Mouse (Mus musculus): ENCODE measurements around the gene Pecam1.
"Not testable (repeated sequence)": the region's sequence is repeated elsewhere in the genome, so short reads cannot be mapped to it uniquely, and the experiment has no call there.

Gene Pecam1

DNA sequence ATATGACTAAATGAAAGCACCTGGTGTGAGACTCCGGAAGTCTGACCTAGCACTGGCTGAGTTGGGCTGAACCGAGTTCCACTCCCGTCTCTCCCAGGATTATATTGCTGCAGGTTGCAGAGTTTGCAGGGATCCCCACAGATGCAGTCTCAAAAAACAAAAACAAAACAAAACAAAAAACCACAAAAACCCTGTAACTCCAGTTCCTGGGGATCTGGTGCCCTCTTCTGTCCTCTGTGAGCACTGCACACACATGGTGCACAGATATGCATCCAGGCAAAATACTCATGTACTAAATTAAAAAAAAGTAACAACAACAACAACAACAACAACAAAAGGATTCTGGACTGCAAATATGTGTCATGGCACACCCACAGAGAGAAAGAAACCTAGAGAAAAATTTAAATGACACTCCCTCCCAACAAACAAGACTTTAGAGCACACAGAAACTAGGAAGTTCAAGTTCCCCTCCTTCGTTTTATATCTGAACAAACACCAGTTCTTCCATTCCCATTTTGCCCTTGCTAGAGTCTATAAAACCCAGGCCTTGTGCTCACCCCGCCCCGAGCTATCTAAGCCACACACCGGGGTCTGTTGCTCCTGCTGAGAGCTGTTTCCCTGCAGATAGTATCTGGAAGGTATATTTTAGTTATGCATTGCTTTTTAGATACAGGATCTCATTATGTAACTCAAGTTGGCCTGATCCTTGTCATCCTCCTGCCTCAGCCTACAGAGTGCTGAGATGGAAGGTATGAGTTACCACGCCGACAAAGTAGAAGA lies 20.0 kb upstream of the Pecam1 start:
- no peak for DNase-seq (ENCODE audit: low spot score in 2 of 2)

DNA sequence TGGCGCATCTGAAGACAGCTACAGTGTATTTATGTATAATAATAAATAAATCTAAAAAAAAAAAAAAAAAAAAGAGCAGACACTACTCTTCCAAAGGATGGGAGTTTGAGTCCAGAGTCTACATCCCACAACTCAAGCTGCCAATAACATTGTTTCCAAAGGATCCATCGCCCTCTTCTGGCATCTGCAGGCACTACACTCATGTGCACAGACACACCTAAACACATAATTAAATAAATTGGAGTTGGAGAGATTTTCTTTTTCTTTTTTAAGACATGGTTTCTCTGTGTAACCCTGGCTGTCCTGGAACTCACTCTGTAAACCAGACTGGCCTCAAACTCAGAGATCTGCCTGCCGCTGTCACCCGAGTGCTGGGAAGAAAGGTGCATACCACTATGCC lies 17.1 kb upstream of the Pecam1 start:
- no peak for DNase-seq (ENCODE audit: low spot score in 2 of 2)

DNA sequence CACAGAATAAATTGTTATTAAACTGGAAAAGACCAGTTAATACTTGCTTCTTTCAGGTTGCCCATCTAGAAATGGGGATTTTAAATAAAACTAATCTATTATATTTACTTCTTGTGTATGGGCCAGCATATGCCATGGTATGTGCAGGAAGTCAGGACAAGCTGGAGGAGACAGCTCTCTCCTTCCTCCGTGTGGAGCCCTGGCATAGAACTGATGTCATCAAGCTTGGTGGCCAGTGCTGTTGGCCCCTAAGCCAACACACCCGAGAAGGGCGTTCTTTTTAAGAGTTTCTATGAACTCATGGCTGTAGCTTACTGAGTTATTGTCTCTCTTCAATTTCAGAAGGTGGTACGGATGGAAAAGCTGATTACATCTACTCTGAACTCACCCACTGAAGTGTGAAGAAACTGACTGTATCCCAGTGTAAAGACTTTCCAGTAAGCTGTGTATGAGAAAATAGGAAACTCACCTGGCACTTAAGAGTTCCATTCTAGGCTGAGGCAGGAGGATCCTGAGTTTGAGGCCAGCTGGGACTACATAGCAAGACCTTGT lies 16.3 kb upstream of the Pecam1 start:
- no peak for DNase-seq (ENCODE audit: low spot score in 2 of 2)

DNA sequence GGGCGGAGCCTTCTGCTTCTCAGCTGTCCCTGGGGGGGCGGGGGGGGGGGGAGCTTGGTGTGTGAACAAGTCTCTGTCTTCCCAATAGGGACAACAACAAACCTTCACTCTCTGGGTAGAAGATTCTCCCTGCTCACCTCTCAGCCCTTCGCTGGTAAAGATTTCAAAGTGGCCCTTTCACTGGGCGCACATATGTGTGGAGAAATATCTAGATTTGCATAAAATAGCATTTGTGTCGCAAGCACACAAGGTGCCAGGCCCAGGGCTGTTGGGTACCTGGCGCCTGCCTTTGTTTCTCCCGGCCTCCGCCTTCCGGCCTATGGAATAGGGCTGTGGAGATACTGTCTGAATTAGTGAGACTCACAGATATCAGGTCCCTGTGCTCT lies 12.4 kb upstream of the Pecam1 start:
- DNase-seq (ENCODE audit: low spot score in 2 of 2): no peak

DNA sequence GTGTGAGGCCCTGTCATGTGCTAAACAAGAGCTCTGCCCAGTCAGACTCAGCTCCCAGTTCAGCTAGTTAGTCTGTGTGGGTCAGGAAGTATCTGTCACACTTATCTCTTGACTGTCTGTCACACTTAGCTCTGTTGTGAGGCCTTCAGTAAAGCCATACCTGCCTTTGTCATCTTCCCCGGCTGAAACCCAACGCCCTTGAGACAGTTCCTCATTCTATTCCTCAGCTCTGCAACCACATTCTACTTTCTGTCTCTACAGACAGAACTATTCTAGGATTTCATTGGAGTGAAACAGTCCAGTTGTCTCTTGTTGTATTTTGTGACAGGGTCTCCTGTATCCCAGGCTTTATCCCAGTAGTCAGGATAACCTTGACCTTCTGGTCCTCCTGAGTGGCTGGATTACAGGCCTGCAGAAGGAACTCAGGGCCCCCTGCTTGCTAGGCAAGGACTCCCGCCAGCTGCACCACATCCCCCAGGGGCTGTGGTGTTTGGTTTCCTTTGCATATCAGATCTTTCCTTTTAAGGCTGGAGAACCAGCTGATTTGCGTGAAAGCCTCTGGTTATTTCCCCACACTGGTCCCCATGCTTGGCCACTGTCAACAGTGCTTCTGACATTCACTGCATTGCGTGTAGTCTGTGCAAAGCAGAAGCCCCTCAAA lies 11.8 kb upstream of the Pecam1 start:
- no peak for DNase-seq (ENCODE audit: low spot score in 2 of 2)

DNA sequence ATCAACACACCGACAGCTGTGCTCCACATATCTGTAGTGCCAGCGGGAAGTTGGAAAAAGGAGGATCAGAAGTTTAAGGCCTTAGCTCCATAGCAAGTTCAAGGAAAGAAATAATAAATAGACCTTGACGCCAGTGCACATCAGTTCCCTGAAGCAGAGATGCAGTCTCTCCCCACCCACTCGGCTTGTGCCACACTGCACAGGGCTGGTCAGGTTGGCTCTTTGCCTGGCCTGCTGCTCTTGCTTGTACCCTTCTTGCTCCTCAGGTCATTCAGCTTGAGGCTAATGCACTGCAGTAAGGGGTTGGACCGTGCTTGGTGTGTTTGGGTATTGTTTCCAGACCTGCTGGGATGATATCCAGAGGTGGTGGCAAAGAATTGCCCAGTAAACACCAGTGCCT lies 10.1 kb upstream of the Pecam1 start:
- no peak for DNase-seq (ENCODE audit: low spot score in 2 of 2)

DNA sequence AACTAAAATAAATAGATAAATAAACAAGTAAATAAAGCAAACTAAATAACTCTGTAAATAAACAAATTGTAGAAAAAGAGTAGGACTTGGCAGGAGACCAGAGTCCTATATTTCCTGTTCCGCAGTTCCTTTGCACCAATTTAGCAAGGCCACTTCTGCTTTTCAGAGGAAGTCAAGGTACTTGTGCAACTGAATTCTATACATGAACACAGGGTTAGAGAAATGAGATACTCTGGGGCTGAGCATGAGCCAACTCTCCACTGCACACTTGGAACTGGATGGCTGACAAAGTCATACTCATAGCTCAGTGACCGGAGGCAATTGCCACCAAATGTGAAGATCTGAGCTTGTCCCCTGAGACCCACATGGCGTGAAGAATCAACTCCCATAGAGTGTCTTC lies 8.6 kb upstream of the Pecam1 start:
- no peak for DNase-seq (ENCODE audit: low spot score in 2 of 2)

DNA sequence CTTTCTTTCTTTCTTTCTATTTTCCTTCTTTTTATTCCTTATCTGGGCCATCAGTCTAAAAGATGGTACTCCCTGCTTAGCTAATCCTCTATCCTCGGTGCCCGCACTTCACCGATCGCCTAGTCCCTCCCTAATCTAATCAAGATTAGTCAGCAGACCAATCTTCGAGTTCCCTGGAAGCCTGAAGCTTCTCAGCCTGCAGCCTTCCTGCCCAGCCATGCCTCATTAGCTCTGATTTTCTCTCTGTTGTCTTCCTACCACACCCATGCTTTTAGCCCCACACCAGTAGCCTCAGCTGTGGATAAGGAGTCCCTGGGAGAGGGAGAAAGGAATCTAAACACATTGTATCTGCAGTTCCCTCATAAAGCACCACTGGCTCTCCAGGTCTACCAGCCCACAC lies 5.2 kb upstream of the Pecam1 start:
- no peak for DNase-seq (ENCODE audit: low spot score in 2 of 2)

DNA sequence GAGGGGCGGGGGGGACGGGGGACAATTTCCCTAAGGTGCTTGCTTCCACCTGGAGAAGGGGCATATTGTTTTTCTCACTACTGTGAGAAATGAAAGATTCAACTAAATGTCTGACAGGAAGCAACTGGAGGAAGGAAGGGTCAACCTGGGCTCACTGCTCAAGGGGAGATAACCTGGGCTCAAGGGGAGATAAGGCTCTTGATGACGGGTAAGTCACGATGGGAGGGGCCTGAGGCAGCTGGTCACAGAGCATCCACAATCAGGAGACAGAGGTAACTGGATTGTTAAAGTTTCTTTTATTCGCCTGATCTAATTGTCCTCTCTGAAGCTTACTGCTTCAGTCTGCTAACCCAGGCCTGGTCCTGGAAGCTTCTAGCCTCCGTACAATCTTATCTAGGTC lies 2.9 kb upstream of the Pecam1 start:
- no peak for DNase-seq (ENCODE audit: low spot score in 2 of 2)

DNA sequence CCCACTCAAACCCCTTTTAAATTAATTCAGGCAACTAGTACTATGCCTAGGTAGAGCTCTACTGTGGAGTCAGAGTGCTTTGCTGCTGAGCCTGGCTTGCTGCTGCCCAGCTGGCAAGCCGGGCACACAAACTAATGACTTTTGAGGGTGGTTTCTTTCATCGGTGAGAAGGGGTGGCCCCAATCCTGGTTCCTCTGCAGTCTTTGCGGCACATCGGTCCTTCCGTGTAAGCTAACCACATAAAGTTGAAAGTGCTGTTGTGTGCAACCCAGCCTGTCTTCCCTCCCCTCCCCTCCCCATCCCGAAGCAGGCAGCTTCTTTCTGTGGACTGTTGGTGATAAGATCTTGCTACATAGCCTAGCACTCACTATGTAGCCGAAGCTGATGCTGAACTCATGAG lies 1.7 kb upstream of the Pecam1 start:
- DNase-seq (ENCODE audit: low spot score in 2 of 2): no peak

DNA sequence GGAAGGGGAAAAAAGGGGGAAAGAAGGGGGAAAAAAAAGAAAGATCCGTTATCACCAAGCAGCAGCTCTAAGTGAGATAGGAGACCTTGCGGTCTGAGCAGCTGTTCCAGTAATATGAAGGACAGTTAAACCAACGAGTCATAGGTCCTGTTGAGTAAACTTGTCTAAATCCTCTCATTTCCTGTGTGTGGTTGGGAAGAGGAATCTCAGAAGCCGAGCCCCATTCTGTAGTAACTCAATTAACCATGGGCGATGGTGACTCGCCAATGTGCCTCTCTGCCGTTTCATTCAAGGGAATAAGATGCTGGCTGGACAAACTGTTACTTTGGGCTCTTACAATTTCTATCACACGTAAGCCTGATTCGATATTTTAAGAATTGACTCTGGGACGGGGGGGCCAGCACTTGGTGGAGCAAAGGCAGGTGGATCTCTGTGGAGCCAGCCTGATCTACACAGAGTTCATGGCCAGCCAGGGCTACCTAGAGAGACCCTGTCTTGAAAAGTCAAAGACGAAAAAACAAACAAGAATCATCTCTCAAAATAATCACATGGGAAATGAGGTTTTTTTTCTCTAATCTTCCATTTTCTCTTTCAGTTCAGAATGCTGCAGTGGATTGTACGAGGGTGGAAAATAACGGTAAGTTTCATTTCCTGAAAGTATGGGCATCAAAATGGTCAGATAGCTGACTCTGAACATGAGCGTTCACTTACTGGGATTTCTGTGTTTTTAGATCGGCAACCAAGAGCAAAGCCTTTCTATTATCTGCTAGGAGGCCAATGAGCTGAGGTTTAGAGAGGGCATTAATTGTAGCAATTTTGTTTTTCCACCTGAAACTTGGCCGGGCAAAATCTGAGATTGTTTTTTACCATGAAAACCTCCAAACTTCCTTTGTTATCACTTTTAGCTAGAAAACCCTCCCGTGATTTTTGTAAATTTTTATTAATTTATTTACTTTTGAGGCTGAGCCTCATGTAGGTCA lies 901 bp upstream of the Pecam1 start, which contains the start of gene Milr1:
Gene Milr1, plus strand, starts transcription at position 188 of the 980 bp plus-strand sequence.
- no peak for DNase-seq (ENCODE audit: low spot score in 2 of 2)

DNA sequence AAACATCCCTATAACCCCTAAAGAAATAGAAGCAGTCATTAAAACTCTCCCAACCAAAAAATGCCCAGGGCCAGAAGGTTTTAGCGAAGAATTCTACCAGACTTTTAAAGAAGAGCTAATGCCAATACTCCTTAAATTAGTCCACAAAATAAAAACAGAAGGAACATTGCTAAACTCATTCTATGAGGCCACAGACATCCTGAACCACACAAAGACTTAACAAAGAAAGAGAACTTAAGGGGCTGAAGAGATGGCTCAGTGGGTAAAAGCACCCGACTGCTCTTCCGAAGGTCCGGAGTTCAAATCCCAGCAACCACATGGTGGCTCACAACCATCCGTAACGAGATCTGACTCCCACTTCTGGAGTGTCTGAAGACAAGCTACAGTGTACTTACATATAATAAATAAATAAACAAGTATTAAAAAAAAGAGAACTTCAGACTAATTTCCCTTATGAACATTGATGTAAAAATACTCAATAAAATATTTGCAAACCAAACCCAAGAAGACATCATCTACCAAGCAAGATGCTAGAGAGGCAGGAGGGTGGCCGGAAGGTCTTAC lies 789 bp downstream of the Pecam1 start:
- DNase-seq (ENCODE audit: low spot score in 2 of 2): not testable (repeated sequence)

DNA sequence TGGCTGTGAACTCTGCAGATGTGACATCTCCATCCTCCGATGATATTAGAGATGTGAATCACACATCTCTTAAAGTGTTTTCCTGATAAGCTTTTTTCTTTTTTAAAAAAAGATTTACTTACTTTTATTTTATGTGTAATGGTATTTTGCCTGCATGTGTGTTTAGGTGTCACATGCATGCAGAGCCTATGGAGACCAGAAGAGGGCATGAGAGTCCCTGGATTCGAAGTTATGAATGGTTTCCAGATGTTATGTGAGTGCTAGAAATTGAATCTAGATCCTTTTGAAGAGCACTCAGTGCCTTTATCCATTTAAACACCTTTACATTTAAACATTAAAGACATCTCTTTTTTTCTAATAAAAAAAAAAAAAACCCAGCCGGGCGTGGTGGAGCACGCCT lies 5.5 kb downstream of the Pecam1 start:
- no peak for DNase-seq (ENCODE audit: low spot score in 2 of 2)

DNA sequence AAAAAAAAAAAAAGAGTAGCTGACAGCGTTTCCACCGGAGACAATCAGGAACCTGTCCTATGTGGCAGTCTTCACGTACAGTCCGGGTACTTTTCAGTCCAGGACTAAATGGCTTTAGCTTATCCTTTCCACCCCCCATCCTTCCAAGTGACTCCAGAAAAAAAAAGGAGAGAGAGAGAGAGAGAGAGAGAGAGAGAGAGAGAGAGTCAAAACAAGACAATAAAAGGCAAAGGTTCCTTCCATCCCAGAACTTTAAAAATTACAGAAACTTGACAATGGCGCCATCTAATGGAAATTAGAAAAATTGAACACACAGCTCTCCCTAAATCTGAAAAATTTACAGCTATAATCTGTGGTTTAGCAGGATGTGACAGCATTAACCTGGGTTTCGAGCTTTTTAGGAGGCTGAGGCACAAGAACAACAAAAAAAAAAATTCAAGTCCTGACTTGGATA lies 8.0 kb downstream of the Pecam1 start:
- no peak for DNase-seq (ENCODE audit: low spot score in 2 of 2)

DNA sequence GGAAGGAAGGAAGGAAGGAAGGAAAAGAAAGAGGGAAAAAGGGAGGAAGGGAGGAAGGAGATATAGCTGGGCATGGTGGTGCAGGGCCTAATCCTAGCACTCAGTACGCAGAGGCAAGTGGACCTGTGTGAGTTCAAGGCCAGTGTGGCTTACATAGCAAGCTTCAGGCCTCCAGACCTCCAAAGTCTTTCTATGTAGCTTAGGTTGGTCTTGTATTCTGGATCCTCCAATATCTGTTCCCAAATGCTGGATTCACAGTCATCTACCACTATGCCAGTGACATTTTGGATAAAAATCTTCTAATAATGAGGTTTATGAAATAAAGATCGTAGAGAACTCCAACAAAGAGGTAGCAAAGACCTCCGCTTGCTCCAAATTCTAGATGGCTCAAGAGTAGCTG lies 8.6 kb downstream of the Pecam1 start:
- DNase-seq (ENCODE audit: low spot score in 2 of 2): no peak

DNA sequence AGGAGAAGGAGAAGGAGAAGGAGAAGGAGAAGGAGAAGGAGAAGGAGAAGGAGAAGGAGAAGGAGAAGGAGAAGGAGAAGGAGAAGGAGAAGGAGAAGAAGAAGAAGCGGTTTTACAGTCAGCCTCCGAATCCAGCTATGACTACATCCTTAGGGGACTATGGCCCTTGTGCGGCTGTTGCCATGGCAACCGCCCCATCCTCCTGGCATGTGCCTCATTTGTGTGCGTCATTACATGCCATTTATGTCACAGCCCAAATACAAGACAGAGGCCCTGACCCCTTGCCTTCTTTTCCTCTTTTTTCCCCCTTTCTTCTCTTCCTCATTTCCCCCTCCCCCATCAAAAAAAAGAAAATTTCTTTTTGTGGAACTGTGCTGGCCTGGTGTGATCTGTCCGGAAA lies 9.2 kb downstream of the Pecam1 start:
- DNase-seq (ENCODE audit: low spot score in 2 of 2): no peak

DNA sequence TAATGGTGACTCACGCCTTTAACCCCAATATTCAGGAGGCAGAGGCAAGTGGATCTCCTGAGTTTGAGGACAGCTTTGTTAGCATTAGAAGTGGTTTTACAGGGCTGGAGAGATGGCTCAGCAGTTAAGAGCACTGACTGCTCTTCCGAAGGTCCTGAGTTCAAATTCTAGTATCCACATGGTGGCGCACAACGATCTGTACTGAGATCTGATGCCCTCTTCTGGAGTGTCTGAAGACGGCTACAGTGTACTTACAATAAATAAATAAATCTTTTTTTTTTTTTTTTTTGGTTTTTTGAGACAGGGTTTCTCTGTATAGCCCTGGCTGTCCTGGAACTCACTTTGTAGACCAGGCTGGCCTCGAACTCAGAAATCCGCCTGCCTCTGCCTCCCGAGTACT lies 9.7 kb downstream of the Pecam1 start:
- not testable (repeated sequence) for DNase-seq (ENCODE audit: low spot score in 2 of 2)

DNA sequence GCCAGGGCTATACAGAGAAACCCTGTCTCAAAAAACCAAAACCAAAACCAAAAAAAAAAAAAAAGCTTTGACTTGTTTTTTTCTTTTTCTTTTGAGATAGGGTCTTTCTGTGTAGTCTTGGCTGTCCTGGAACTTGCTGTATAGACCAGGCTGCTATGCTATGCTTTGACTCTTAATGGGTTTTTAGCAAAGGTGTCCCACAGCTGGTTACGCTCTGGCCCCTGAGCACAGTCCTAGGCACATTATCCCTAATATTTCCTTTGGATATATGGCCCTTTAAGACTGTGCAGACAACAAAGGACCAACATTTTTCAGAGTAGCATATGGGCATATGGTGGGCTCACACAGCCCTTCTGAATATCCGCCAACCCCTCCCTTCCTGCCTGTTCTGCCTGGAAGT lies 11.3 kb downstream of the Pecam1 start:
- no peak for DNase-seq (ENCODE audit: low spot score in 2 of 2)

DNA sequence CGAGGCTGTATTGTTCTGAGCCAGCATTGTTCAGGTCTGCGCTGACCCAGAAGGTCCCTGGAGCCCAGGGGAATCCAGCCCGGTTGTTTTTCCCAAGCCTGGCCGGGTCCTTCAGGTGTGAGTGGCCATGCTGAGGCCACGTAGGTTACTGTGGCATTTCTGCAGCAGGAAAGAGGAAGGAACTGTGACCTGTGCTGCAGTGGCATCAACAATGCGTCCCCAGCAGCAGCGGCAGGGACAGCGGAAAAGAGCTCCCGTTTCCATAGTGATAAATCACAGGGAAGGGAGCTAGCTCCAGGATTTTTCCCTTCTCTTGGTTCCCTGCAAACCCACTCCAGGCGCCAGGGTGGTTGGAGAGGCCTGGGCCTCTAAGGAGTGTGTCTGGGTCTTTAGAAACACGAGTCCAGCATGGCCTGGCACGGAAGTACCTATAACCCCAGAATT lies 13.2 kb downstream of the Pecam1 start:
- peak in 1 of 2 experiments; percentile 40 for DNase-seq (ENCODE audit: low spot score in 2 of 2)

DNA sequence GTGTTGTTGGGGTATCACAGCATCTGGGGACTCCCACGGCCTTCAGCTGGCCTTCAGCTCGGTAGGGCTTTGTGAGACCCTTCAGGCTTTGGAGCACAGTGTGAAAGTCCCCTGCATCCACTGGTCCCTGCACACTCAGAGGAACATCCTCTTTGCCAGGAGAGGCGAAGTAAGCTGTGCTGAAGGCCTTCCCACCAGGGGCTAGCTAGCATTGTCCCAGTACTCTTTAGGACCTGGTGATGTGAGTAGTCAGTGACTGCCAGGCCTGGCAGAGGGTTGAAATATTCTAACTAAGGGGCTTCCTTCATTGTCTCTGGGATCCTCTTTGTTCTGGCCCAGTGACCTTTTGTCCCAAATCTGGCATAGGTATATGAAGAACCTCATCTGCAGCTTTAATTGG lies 13.8 kb downstream of the Pecam1 start:
- no peak for DNase-seq (ENCODE audit: low spot score in 2 of 2)

DNA sequence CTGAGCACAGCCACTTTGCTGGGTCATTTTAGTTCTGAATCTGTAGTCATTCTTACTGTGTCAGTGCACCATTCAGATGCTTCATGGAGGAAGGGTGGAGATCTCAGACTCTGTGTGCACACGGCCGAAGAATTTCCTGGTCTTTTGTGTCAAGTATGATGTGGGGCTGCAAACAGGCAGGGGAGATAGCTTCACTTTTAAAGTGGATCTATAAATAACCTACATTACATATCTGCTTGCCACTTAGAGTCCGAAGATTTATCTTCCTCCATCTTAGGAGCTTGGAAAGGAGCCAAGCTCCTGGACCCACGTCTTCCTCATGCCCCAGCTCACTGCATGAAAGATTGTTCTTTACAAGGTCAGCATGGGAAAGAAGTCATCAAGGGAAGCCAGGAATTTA lies 19.7 kb downstream of the Pecam1 start:
- no peak for DNase-seq (ENCODE audit: low spot score in 2 of 2)

DNA sequence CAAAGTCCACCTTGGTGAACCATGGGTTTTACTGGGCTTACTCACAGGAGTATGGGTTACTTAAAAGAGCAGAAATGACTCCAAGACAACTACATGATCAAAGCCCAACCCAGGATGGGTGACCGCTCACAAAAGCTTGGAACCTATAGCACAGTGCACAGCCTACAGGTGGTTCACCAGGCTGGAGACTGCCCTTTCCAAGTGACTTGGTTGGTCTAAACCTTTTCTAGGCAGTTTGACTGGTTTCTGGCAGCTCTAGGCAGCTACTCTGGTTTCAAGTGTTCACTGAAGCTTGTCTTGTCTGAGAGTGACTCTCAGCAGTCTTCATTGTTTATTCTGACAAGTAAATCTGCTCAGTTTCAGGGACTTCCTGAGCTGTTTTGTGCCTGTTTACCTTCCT lies 20.8 kb downstream of the Pecam1 start:
- no peak for DNase-seq (ENCODE audit: low spot score in 2 of 2)

Measured in frontal cortex, postnatal 14 days (tissue).